Mouse (Mus musculus) spleen, postnatal 36 days (tissue): ENCODE data around the gene Wnt3a.
A peak's percentile ranks its signal among the peaks of the same experiment; 100 is the strongest.
"Not testable (repeated sequence)": the region's sequence is repeated elsewhere in the genome, so short reads cannot be mapped to it uniquely, and the experiment has no call there.

Experiments used
- DNase-seq, 2 experiments: peaks; one replicate each; pipeline ENCODE4 v3.0.0; 2022; ENCODE audit warnings: low spot score in 2 of 2, mixed read lengths in 1 of 2

The Wnt3a gene

GRCm38 (mm10) chr11:59307422-59308163, 17.0 kb upstream of the Wnt3a start:
- peak; percentile 13 to 19 for DNase-seq

GRCm38 (mm10) chr11:59306461-59307421, 16.2 kb upstream of the Wnt3a start, which contains the start of gene Wnt9a:
TSS of gene Wnt9a (plus strand) at chr11:59306928.
- no peak for DNase-seq

- no peak for DNase-seq
Measured at GRCm38 (mm10) chr11:59305821-59306215, 15.3 kb upstream of the Wnt3a start.

GRCm38 (mm10) chr11:59305008-59305820, 14.7 kb upstream of the Wnt3a start:
- DNase-seq, result no peak

- peak; percentile 13 to 22 for DNase-seq
Measured at GRCm38 (mm10) chr11:59302700-59303569, 12.4 kb upstream of the Wnt3a start.

GRCm38 (mm10) chr11:59301053-59301452, 10.5 kb upstream of the Wnt3a start:
- not testable (repeated sequence) for DNase-seq

GRCm38 (mm10) chr11:59300185-59300584, 9.6 kb upstream of the Wnt3a start:
- DNase-seq, result no peak

- DNase-seq, result no peak
Measured at GRCm38 (mm10) chr11:59297941-59298340, 7.4 kb upstream of the Wnt3a start.

GRCm38 (mm10) chr11:59293616-59294015, 3.1 kb upstream of the Wnt3a start:
- peak; percentile 12 to 30 for DNase-seq

GRCm38 (mm10) chr11:59289706-59290105, 846 bp downstream of the Wnt3a start:
- DNase-seq, result no peak

GRCm38 (mm10) chr11:59284146-59284545, 6.4 kb downstream of the Wnt3a start:
- DNase-seq, result no peak

GRCm38 (mm10) chr11:59282933-59283332, 7.6 kb downstream of the Wnt3a start:
- DNase-seq, result no peak

GRCm38 (mm10) chr11:59282111-59282510, 8.4 kb downstream of the Wnt3a start:
- no peak for DNase-seq

GRCm38 (mm10) chr11:59278047-59278446, 12.5 kb downstream of the Wnt3a start:
- no peak for DNase-seq

GRCm38 (mm10) chr11:59276877-59277276, 13.7 kb downstream of the Wnt3a start:
- DNase-seq, result no peak

- no peak for DNase-seq
Measured at GRCm38 (mm10) chr11:59274184-59274583, 16.4 kb downstream of the Wnt3a start.

GRCm38 (mm10) chr11:59266727-59267126, 23.8 kb downstream of the Wnt3a start:
- no peak for DNase-seq

GRCm38 (mm10) chr11:59265154-59265813, 25.3 kb downstream of the Wnt3a start:
- no peak for DNase-seq

- no peak for DNase-seq
Measured at GRCm38 (mm10) chr11:59264593-59264992, 26.0 kb downstream of the Wnt3a start.
